Mouse (Mus musculus): ENCODE data around the gene Alg5. TPM values are rescaled to one million over a fixed set of nuclear protein-coding genes. Genes with fewer than 3 reads are reported as not detected.
A peak's percentile ranks its signal among the peaks of the same experiment; 100 is the strongest.

The Alg5 gene
- polyA plus RNA-seq, 1 experiment from 2014 or later: 37.5 TPM

DNA sequence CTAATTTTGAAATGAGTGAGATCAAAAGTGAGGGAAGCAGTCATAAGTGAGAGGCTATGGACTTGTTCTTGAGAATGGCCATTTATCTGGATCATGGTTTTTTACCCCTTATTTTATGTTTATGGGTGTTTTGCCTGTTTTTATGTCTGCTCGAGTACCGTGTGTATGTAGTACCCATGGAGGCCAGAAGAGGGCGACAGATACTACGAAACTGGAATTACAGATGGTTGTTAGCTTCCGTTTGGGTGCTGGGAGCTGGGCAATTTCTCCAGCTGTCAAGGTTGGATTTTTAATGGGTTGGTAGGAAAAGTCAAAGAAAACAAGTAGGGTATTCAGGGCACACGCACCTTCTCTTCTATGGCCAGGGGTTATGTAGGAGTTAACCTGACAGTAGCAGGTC lies 58.4 kb downstream of the Alg5 start:
- no peaks in the 10 kb centered on the region for H3K36me3 ChIP-seq (ENCODE audit: control insufficient read depth, insufficient read depth, low read length)
- DNase-seq (ENCODE audit: low spot score): peak; percentile 36
- H3K27me3 ChIP-seq (ENCODE audit: control insufficient read depth, insufficient read depth, low read length): no peaks in the 10 kb centered on the region
- no peaks in the 10 kb centered on the region for H3K4me1 ChIP-seq (ENCODE audit: control insufficient read depth, insufficient read depth, low read length)
- H3K9ac ChIP-seq (ENCODE audit: low read length): no peak overlapping the region
- H3K4me3 ChIP-seq (ENCODE audit: low read depth, low read length): no peak overlapping the region
- H3K27ac ChIP-seq (replicated peaks; ENCODE audit: low read depth, low read length): no peak overlapping the region
- no peak overlapping the region for H3K4me2 ChIP-seq (ENCODE audit: low read depth, severe bottlenecking)
- peaks cover 2% of the 10 kb centered on the region; the same call in 1 of the 2 replicates for H3K9me3 ChIP-seq (ENCODE audit: control insufficient read depth, low read length)
- ATAC-seq (ENCODE audit: insufficient number of reproducible peaks, low FRiP score, low TSS enrichment, low read depth): no peak
- WGBS: 87% methylated on average over 6 of the region's 6 CpGs

- WGBS: 91% methylated on average over 5 of the region's 5 CpGs
- Histone ChIP-seq H3K27ac (replicated peaks; ENCODE audit: low read depth, low read length) (no peak overlapping the region), H3K9me3 (ENCODE audit: control insufficient read depth, low read length) (peaks cover 2% of the 10 kb centered on the region; the same call in 1 of the 2 replicates)
Measured at GRCm38 (mm10) chr3:54795379-54795778, 60.0 kb downstream of the Alg5 start.

GRCm38 (mm10) chr3:54795806-54796205 lies 60.5 kb downstream of the Alg5 start:
- peaks cover 2% of the 10 kb centered on the region; the same call in 1 of the 2 replicates for H3K9me3 ChIP-seq (ENCODE audit: control insufficient read depth, low read length)
- H3K36me3 ChIP-seq (ENCODE audit: control insufficient read depth, insufficient read depth, low read length): no peaks in the 10 kb centered on the region
- no peak overlapping the region for H3K27ac ChIP-seq (replicated peaks; ENCODE audit: low read depth, low read length)
- H3K9ac ChIP-seq (ENCODE audit: low read length): no peak overlapping the region
- WGBS: 94% methylated on average over 1 of the region's 1 CpGs
- no peak for DNase-seq (ENCODE audit: low spot score)
- H3K4me2 ChIP-seq (ENCODE audit: low read depth, severe bottlenecking): no peak overlapping the region
- H3K27me3 ChIP-seq (ENCODE audit: control insufficient read depth, insufficient read depth, low read length): no peaks in the 10 kb centered on the region
- no peaks in the 10 kb centered on the region for H3K4me1 ChIP-seq (ENCODE audit: control insufficient read depth, insufficient read depth, low read length)
- H3K4me3 ChIP-seq (ENCODE audit: low read depth, low read length): no peak overlapping the region
- no peak for ATAC-seq (ENCODE audit: insufficient number of reproducible peaks, low FRiP score, low TSS enrichment, low read depth)

More at GRCm38 (mm10) chr3:54795379-54795778, 60.0 kb downstream of the Alg5 start:
- H3K36me3 ChIP-seq (ENCODE audit: control insufficient read depth, insufficient read depth, low read length): no peaks in the 10 kb centered on the region
- no peak for DNase-seq (ENCODE audit: low spot score)
- no peak for ATAC-seq (ENCODE audit: insufficient number of reproducible peaks, low FRiP score, low TSS enrichment, low read depth)
- no peak overlapping the region for H3K4me3 ChIP-seq (ENCODE audit: low read depth, low read length)
- H3K4me2 ChIP-seq (ENCODE audit: low read depth, severe bottlenecking): no peak overlapping the region
- no peaks in the 10 kb centered on the region for H3K27me3 ChIP-seq (ENCODE audit: control insufficient read depth, insufficient read depth, low read length)
- no peaks in the 10 kb centered on the region for H3K4me1 ChIP-seq (ENCODE audit: control insufficient read depth, insufficient read depth, low read length)
- no peak overlapping the region for H3K9ac ChIP-seq (ENCODE audit: low read length)

- no peak overlapping the region for H3K27ac ChIP-seq (replicated peaks; ENCODE audit: low read depth, low read length)
- no peak overlapping the region for H3K4me3 ChIP-seq (ENCODE audit: low read depth, low read length)
- WGBS: 39% methylated on average over 16 of the region's 16 CpGs
- DNase-seq (ENCODE audit: low spot score) (peak; percentile 45), ATAC-seq (ENCODE audit: insufficient number of reproducible peaks, low FRiP score, low TSS enrichment, low read depth) (no peak)
- H3K4me2 ChIP-seq (ENCODE audit: low read depth, severe bottlenecking): no peak overlapping the region
- H3K9ac ChIP-seq (ENCODE audit: low read length): no peak overlapping the region
- H3K9me3 ChIP-seq (ENCODE audit: control insufficient read depth, low read length): peaks cover 2% of the 10 kb centered on the region; the same call in 1 of the 2 replicates
- H3K27me3 ChIP-seq (ENCODE audit: control insufficient read depth, insufficient read depth, low read length): no peaks in the 10 kb centered on the region
- H3K4me1 ChIP-seq (ENCODE audit: control insufficient read depth, insufficient read depth, low read length): no peaks in the 10 kb centered on the region
- no peaks in the 10 kb centered on the region for H3K36me3 ChIP-seq (ENCODE audit: control insufficient read depth, insufficient read depth, low read length)
Measured at GRCm38 (mm10) chr3:54797211-54797610, 61.9 kb downstream of the Alg5 start.

Other genes starting within 250 kb of the Alg5 start
- 125 and 127 TPM in 2 replicates for gene Supt20, start 42.7 kb upstream of the Alg5 start, polyA plus RNA-seq (2014; fragmentation: Nextera tagmentation; extraction: Ambion mirVana)
- 1.6 TPM in 2 replicates for gene Gm21958, start 21.2 kb upstream of the Alg5 start, polyA plus RNA-seq (2014; fragmentation: Nextera tagmentation; extraction: Ambion mirVana)
- 169 and 179 TPM in 2 replicates for gene Exosc8, start 146 bp upstream of the Alg5 start, polyA plus RNA-seq (2014; fragmentation: Nextera tagmentation; extraction: Ambion mirVana)
- 0.37 and 0.52 TPM in 2 replicates for gene Smad9, start 20.0 kb downstream of the Alg5 start, polyA plus RNA-seq (2014; fragmentation: Nextera tagmentation; extraction: Ambion mirVana)
- 49.1 and 57.9 TPM in 2 replicates for gene Rfxap, start 72.3 kb downstream of the Alg5 start, polyA plus RNA-seq (2014; fragmentation: Nextera tagmentation; extraction: Ambion mirVana)
- 0.08 and 0.17 TPM in 2 replicates for gene Sertm1, start 180.3 kb downstream of the Alg5 start, polyA plus RNA-seq (2014; fragmentation: Nextera tagmentation; extraction: Ambion mirVana)

Measured in limb, embryonic 11.5 days (tissue).